Mouse (Mus musculus) CH12.LX (cell line): ENCODE measurements around the gene Sema3d. TPM values are rescaled to one million over a fixed set of nuclear protein-coding genes. Genes with fewer than 3 reads are reported as not detected.

Experiments used
- DNase-seq: peaks from one replicate; pipeline ENCODE4 v3.0.0-alpha.2; 2013; ENCODE audit errors: extremely low read depth
- H3K27ac ChIP-seq: 2 replicates; pipeline ENCODE4 v1.5.1; 2012; ENCODE audit warnings: low read depth, mild to moderate bottlenecking, control low read depth, moderate library complexity; ENCODE audit not compliant: insufficient read depth
- H3K27me3 ChIP-seq: replicated peaks from 2 replicates; pipeline ENCODE3; 2012; ENCODE audit warnings: inconsistent platforms
- H3K36me3 ChIP-seq, 2 experiments: replicated peaks in 1 of 2; 2 replicates each; pipeline versions ENCODE3 to v1.6.1; 2012; ENCODE audit warnings: inconsistent platforms in 1 of 2, low read length in 1 of 2, mild to moderate bottlenecking in 1 of 2, mixed read lengths in 1 of 2, moderate library complexity in 1 of 2; ENCODE audit not compliant: control insufficient read depth in 1 of 2, insufficient read depth in 1 of 2
- H3K4me1 ChIP-seq, 2 experiments: 2 replicates each; pipeline ENCODE4 v1.6.1; 2012; ENCODE audit warnings: inconsistent platforms in 1 of 2, moderate library complexity in 1 of 2; ENCODE audit not compliant: insufficient read depth in 2 of 2, control insufficient read depth in 1 of 2
- H3K4me2 ChIP-seq: 2 replicates; pipeline ENCODE4 v1.6.1; 2012; ENCODE audit warnings: low read depth, mild to moderate bottlenecking, control low read depth; ENCODE audit not compliant: poor library complexity, insufficient read depth, severe bottlenecking
- H3K4me3 ChIP-seq, 3 experiments: fragments of 150-350 bp in 1 of 3; sonication (generic) in 1 of 3; replicated peaks in 1 of 3; 2 replicates each; pipeline versions ENCODE3 to v1.5.1; 2011 to 2012; ENCODE audit warnings: low read depth in 2 of 3, low read length in 2 of 3, mild to moderate bottlenecking in 2 of 3, moderate library complexity in 2 of 3, control low read depth in 1 of 3, improper control_type of control experiment in 1 of 3, inconsistent platforms in 1 of 3, mixed read lengths in 1 of 3; ENCODE audit not compliant: poor library complexity in 1 of 3
- H3K79me2 ChIP-seq: replicated peaks from 2 replicates; pipeline ENCODE4 v1.6.1; 2012; ENCODE audit warnings: mild to moderate bottlenecking, moderate library complexity; ENCODE audit not compliant: control insufficient read depth, poor library complexity, insufficient read depth, severe bottlenecking; ENCODE audit errors: extremely low read depth
- H3K9ac ChIP-seq: 2 replicates; pipeline ENCODE4 v1.6.1; 2012; ENCODE audit warnings: low read depth, mild to moderate bottlenecking, control low read depth, moderate library complexity; ENCODE audit not compliant: insufficient read depth
- H3K9me3 ChIP-seq: replicated peaks from 2 replicates; pipeline ENCODE3; 2012; ENCODE audit warnings: low read length, inconsistent platforms, mixed read lengths
- EP300 ChIP-seq: IDR thresholded peaks from 2 replicates; pipeline ENCODE4 v1.6.1; 2011; ENCODE audit warnings: low read length, improper control_type of control experiment
- ETS1 ChIP-seq: conservative IDR thresholded peaks from 2 replicates; pipeline ENCODE4 v1.6.1; 2012; ENCODE audit warnings: low read depth, mild to moderate bottlenecking, inconsistent platforms, low read length, improper control_type of control experiment, moderate library complexity
- IRF4 ChIP-seq: IDR thresholded peaks from 2 replicates; pipeline ENCODE4 v1.6.1; 2014; ENCODE audit warnings: low read depth, mild to moderate bottlenecking, inconsistent platforms, low read length, improper control_type of control experiment
- JUND ChIP-seq: conservative IDR thresholded peaks from 2 replicates; pipeline ENCODE4 v1.6.1; 2011; ENCODE audit warnings: low read depth, low read length, improper control_type of control experiment
- MAFK ChIP-seq: IDR thresholded peaks from 2 replicates; pipeline ENCODE4 v1.6.1; 2011; ENCODE audit warnings: low read length, improper control_type of control experiment; ENCODE audit not compliant: insufficient replicate concordance
- MAX ChIP-seq: IDR thresholded peaks from 2 replicates; pipeline ENCODE4 v1.6.1; 2011; ENCODE audit warnings: low read length, improper control_type of control experiment
- MEF2A ChIP-seq: IDR thresholded peaks from 2 replicates; pipeline ENCODE4 v1.6.1; 2014; ENCODE audit warnings: low read depth, mild to moderate bottlenecking, inconsistent platforms, low read length, improper control_type of control experiment, borderline replicate concordance
- NRF1 ChIP-seq: IDR thresholded peaks from 2 replicates; pipeline ENCODE4 v1.6.1; 2014; ENCODE audit warnings: low read depth, mild to moderate bottlenecking, inconsistent platforms, low read length, improper control_type of control experiment, moderate library complexity
- PAX5 ChIP-seq: IDR thresholded peaks from 2 replicates; pipeline ENCODE4 v1.6.1; 2012; ENCODE audit warnings: low read length, inconsistent platforms, mixed read lengths
- POLR2A ChIP-seq: IDR thresholded peaks from 2 replicates; pipeline ENCODE4 v1.6.1; 2011; ENCODE audit warnings: low read depth, mild to moderate bottlenecking, improper control_type of control experiment, low read length
- TBP ChIP-seq: conservative IDR thresholded peaks from 2 replicates; pipeline ENCODE4 v1.6.1; 2011; ENCODE audit warnings: low read depth, low read length, improper control_type of control experiment
- ZC3H11A ChIP-seq: IDR thresholded peaks from 2 replicates; pipeline ENCODE4 v1.6.1; 2012; ENCODE audit warnings: low read depth, mild to moderate bottlenecking, inconsistent platforms, low read length, improper control_type of control experiment
- dilution Hi-C: fragments of 300-500 bp; cut with MboI; formaldehyde crosslinking; loops from 2 replicates; pipeline ENCODE4 v1.14.3; 2020; ENCODE audit warnings: low sequenced_read_pairs; ENCODE audit not compliant: extremely low pct_unique_long_range_greater_than_20kb, extremely low pct_ligation_motif_present
- in situ Hi-C: fragments of 300-500 bp; cut with MboI; formaldehyde crosslinking; loops from 3 replicates; pipeline ENCODE4 v1.14.3; 2019; ENCODE audit warnings: low sequenced_read_pairs, low pct_ligation_motif_present, low pct_unique_long_range_greater_than_20kb, mixed read lengths
- polyA plus RNA-seq: library from polyadenylated mRNA; unstranded; fragments of >175 nt; gene quantifications from 2 replicates; pipeline ENCODE4 v1.2.1, GENCODE M21; 2012; ENCODE audit warnings: low read depth; ENCODE audit not compliant: insufficient read length
- total RNA-seq, 2 experiments: library from RNA; depleted of rRNA; stranded (reverse); fragments of 300-350 nt in 1 of 2; fragments of >200 nt in 1 of 2; gene quantifications; 2 replicates each; pipeline ENCODE4 v1.2.3; 2012 to 2014

Gene Sema3d
- total and polyA plus RNA-seq, 3 experiments, result not detected

DNA sequence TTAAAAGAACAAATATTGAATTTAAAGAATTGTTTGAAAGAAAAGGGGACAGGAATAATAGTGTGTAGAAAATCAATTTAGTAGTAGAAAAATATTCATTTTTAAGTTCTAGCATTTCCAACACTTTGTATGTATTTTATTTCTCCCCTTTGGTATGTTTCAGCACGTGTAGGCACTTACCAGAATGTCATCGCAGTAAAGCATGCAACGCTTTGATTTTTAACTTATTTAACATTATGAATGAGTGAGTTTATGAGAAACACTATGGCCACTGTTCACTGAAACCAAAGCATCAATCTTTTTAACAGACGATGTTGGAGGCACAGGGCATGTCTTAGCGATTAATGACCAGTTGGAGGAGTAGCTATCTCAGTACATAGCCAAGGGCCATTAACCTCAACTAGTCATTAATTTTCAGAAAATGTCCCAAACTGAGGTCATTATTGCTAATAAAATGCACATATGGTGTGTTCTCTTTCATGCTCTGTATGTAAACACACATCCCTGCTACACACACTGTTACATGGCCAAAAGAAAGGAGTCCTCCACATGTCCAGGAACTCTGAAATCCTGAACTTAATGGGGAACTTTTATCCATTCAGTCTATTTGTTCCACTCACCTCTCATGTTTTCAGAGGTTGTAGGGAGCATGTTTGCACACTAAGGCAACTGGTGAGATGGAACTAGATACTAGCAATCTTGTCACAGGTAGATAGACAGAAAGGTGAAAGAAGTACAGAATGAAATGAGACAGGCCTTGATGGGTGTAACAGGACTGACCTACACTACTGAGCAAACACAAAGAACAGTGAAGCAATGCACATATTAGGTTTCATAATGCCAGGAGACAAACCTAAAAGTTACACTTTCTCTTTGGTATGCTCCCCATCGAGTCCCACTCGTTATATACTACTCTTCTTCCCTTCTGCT, 59.3 kb downstream of the Sema3d start:
- H3K9me3 ChIP-seq, result peaks cover 18% of the 10 kb centered on the region
- no peak overlapping the region for H3K4me3 ChIP-seq
- TF ChIP-seq ETS1, result no peak
- H3K27ac ChIP-seq, result no peak overlapping the region
- H3K36me3 ChIP-seq, result no peaks in the 10 kb centered on the region
- no peaks in the 10 kb centered on the region for H3K79me2 ChIP-seq
- no peak overlapping the region for H3K9ac ChIP-seq
- no peaks in the 10 kb centered on the region for H3K4me1 ChIP-seq
- dilution Hi-C loops, result no loop called here
- H3K4me2 ChIP-seq, result no peak overlapping the region
- in situ Hi-C loops, result no loop called here
- no peaks in the 10 kb centered on the region for H3K27me3 ChIP-seq
- DNase-seq, result no peak

GRCm38 (mm10) chr5:12451089-12451488, 67.9 kb downstream of the Sema3d start:
- TF ChIP-seq IRF4, result no peak
- no peak for TF ChIP-seq TBP
- TF ChIP-seq MAFK, result peak; percentile 79
- TF ChIP-seq NRF1, result no peak
- TF ChIP-seq ZC3H11A, result no peak
- Histone ChIP-seq H3K79me2 (no peaks in the 10 kb centered on the region), H3K9me3 (peaks cover 16% of the 10 kb centered on the region), H3K9ac (no peak overlapping the region), H3K27ac (no peak overlapping the region), H3K4me2 (no peak overlapping the region), H3K27me3 (no peaks in the 10 kb centered on the region), H3K4me3 (no peak overlapping the region), H3K36me3 (no peaks in the 10 kb centered on the region), H3K4me1 (no peaks in the 10 kb centered on the region)
- in situ Hi-C loops (no loop called here), dilution Hi-C loops (no loop called here)
- no peak for DNase-seq

DNA sequence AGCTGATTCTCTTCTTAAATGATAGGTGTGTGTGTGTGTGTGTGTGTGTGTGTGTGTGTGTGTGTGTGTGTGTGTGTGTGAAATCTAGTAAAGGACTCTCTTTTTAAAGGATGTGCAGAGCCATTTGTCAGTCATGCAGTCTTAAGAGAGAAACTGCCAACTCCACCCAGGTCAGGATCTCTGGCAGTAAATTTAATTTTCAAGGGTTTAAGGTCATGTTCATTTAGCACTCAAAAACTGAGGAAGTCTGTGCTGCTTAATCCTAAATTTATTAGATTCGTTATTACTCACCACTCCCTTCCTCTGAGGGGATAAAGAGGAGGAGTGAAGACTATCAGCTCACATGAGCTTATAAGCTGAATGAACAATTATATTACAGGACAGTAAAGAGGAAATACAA, 71.8 kb downstream of the Sema3d start:
- Histone ChIP-seq H3K9ac (no peak overlapping the region), H3K27ac (no peak overlapping the region), H3K9me3 (peaks cover 18% of the 10 kb centered on the region), H3K4me2 (no peak overlapping the region), H3K4me3 (no peak overlapping the region), H3K36me3 (no peaks in the 10 kb centered on the region), H3K79me2 (no peaks in the 10 kb centered on the region), H3K4me1 (no peaks in the 10 kb centered on the region), H3K27me3 (no peaks in the 10 kb centered on the region)
- no peak for DNase-seq
- in situ Hi-C loops (no loop called here), dilution Hi-C loops (no loop called here)
- TF ChIP-seq IRF4 (no peak), POLR2A (no peak), JUND (no peak), EP300 (no peak), PAX5 (no peak), MAX (no peak), ZC3H11A (no peak), MAFK (no peak), NRF1 (no peak), MEF2A (no peak)
